Mouse (Mus musculus): ENCODE data around the gene Syn3.
A peak's percentile ranks its signal among the peaks of the same experiment; 100 is the strongest.

Gene Syn3

GRCm38 (mm10) chr10:86307235-86307634, 191.5 kb downstream of the Syn3 start:
- DNase-seq (ENCODE audit: low read depth): no peak

- DNase-seq (ENCODE audit: low read depth): no peak
These were observed 194.1 kb downstream of the Syn3 start for GRCm38 (mm10) chr10:86304583-86304982.

- DNase-seq (ENCODE audit: low read depth): no peak
These were observed 195.2 kb downstream of the Syn3 start for GRCm38 (mm10) chr10:86303495-86303876.

- peak; percentile 2 for DNase-seq (ENCODE audit: low read depth)
These were observed 195.8 kb downstream of the Syn3 start for GRCm38 (mm10) chr10:86302761-86303494.

GRCm38 (mm10) chr10:86302318-86302648, 196.4 kb downstream of the Syn3 start:
- no peak for DNase-seq (ENCODE audit: low read depth)

GRCm38 (mm10) chr10:86301593-86302317, 196.9 kb downstream of the Syn3 start:
- no peak for DNase-seq (ENCODE audit: low read depth)

GRCm38 (mm10) chr10:86301117-86301490, 197.6 kb downstream of the Syn3 start:
- no peak for DNase-seq (ENCODE audit: low read depth)

- DNase-seq (ENCODE audit: low read depth): no peak
These were observed 198.2 kb downstream of the Syn3 start, which contains the start of gene Timp3 for GRCm38 (mm10) chr10:86300293-86301116. Gene Timp3 (plus strand): TSS chr10:86300372.

- no peak for DNase-seq (ENCODE audit: low read depth)
These were observed 198.9 kb downstream of the Syn3 start for GRCm38 (mm10) chr10:86299795-86300194.

- no peak for DNase-seq (ENCODE audit: low read depth)
These were observed 200.4 kb downstream of the Syn3 start for GRCm38 (mm10) chr10:86298326-86298725.

GRCm38 (mm10) chr10:86297307-86297706, 201.4 kb downstream of the Syn3 start:
- DNase-seq (ENCODE audit: low read depth): no peak

GRCm38 (mm10) chr10:86296111-86296510, 202.6 kb downstream of the Syn3 start:
- DNase-seq (ENCODE audit: low read depth): peak; percentile 52

- no peak for DNase-seq (ENCODE audit: low read depth)
These were observed 203.1 kb downstream of the Syn3 start for GRCm38 (mm10) chr10:86295454-86296098.

- no peak for DNase-seq (ENCODE audit: low read depth)
These were observed 203.9 kb downstream of the Syn3 start for GRCm38 (mm10) chr10:86294599-86295365.

- DNase-seq (ENCODE audit: low read depth): no peak
These were observed 204.8 kb downstream of the Syn3 start for GRCm38 (mm10) chr10:86293880-86294279.

- DNase-seq (ENCODE audit: low read depth): no peak
These were observed 208.5 kb downstream of the Syn3 start for GRCm38 (mm10) chr10:86290109-86290771.

GRCm38 (mm10) chr10:86286508-86286907, 212.2 kb downstream of the Syn3 start:
- DNase-seq (ENCODE audit: low read depth): no peak

- DNase-seq (ENCODE audit: low read depth): no peak
These were observed 217.5 kb downstream of the Syn3 start for GRCm38 (mm10) chr10:86281238-86281637.

- no peak for DNase-seq (ENCODE audit: low read depth)
These were observed 219.0 kb downstream of the Syn3 start for GRCm38 (mm10) chr10:86279579-86280168.

- no peak for DNase-seq (ENCODE audit: low read depth)
These were observed 220.2 kb downstream of the Syn3 start for GRCm38 (mm10) chr10:86278481-86278880.

All from induced T-regulatory cell, adult 2 months (primary cell).